Mouse (Mus musculus) ES-E14 (cell line): ENCODE results near the gene Cspg4. TPM values are rescaled to one million over a fixed set of nuclear protein-coding genes. Genes with fewer than 3 reads are reported as not detected.

ENCODE experiments used
- DNase-seq: peaks from one replicate; pipeline ENCODE4 v3.0.0-alpha.2; 2013; ENCODE audit warnings: low read depth, low spot score
- H3K27ac ChIP-seq: 2 replicates; pipeline ENCODE4 v1.5.1; 2012; ENCODE audit warnings: low read depth, mild to moderate bottlenecking, low read length, moderate library complexity, mixed read lengths; ENCODE audit not compliant: poor library complexity, insufficient read depth, severe bottlenecking
- H3K36me3 ChIP-seq: 2 replicates; pipeline ENCODE4 v1.6.1; 2012; ENCODE audit warnings: mild to moderate bottlenecking, low read length, moderate library complexity, mixed read lengths; ENCODE audit not compliant: control insufficient read depth, poor library complexity, insufficient read depth, severe bottlenecking
- H3K4me1 ChIP-seq, 2 experiments: fragments of 150-350 bp in 1 of 2; sonication (generic) in 1 of 2; 2 replicates each; pipeline ENCODE4 v1.6.1; 2012; ENCODE audit warnings: low read length in 2 of 2, mild to moderate bottlenecking in 1 of 2, mixed read lengths in 1 of 2; ENCODE audit not compliant: control insufficient read depth in 2 of 2, insufficient read depth in 2 of 2, poor library complexity in 1 of 2
- H3K4me3 ChIP-seq, 2 experiments: fragments of 150-350 bp in 1 of 2; sonication (generic) in 1 of 2; 2 replicates each; pipeline ENCODE4 v1.5.1; 2012; ENCODE audit warnings: low read length in 2 of 2, low read depth in 1 of 2, mild to moderate bottlenecking in 1 of 2, mixed read lengths in 1 of 2; ENCODE audit not compliant: insufficient read depth in 1 of 2, poor library complexity in 1 of 2, severe bottlenecking in 1 of 2
- H3K9ac ChIP-seq: 2 replicates; pipeline ENCODE4 v1.6.1; 2012; ENCODE audit warnings: low read depth, mild to moderate bottlenecking, low read length, mixed read lengths; ENCODE audit not compliant: poor library complexity, insufficient read depth, severe bottlenecking
- H3K9me3 ChIP-seq: fragments of 150-350 bp; sonication (generic); 2 replicates; pipeline ENCODE4 v1.6.1; 2012; ENCODE audit warnings: low read depth, mild to moderate bottlenecking, low read length; ENCODE audit not compliant: control insufficient read depth, insufficient read depth
- CHD2 ChIP-seq: IDR thresholded peaks from 2 replicates; pipeline ENCODE4 v1.6.1; 2014; ENCODE audit warnings: mild to moderate bottlenecking, low read depth, low read length, inconsistent platforms
- HCFC1 ChIP-seq: IDR thresholded peaks from 2 replicates; pipeline ENCODE4 v1.6.1; 2012; ENCODE audit warnings: low read length, inconsistent platforms, borderline replicate concordance; ENCODE audit not compliant: insufficient read depth
- MAFK ChIP-seq: IDR thresholded peaks from 2 replicates; pipeline ENCODE4 v1.6.1; 2014; ENCODE audit warnings: mild to moderate bottlenecking, low read depth, low read length, inconsistent platforms; ENCODE audit not compliant: insufficient read depth
- ZC3H11A ChIP-seq: IDR thresholded peaks from 2 replicates; pipeline ENCODE4 v1.6.1; 2012; ENCODE audit warnings: low read depth, mild to moderate bottlenecking, inconsistent platforms, low read length, borderline replicate concordance
- ZNF384 ChIP-seq: IDR thresholded peaks from 2 replicates; pipeline ENCODE4 v1.6.1; 2012; ENCODE audit warnings: low read depth, low read length, inconsistent platforms
- in situ Hi-C, 2 experiments: fragments of 600-800 bp; cut with MboI; formaldehyde crosslinking; loops; one replicate each; pipeline ENCODE4 v1.15.1; 2025; ENCODE audit warnings: low sequenced_read_pairs in 2 of 2, inconsistent platforms in 1 of 2; ENCODE audit not compliant: unreplicated experiment in 2 of 2
- total RNA-seq: library from RNA; depleted of rRNA; stranded (reverse); fragments of 300-350 nt; gene quantifications from 2 replicates; pipeline ENCODE4 v1.2.3, GENCODE M21; 2012

Gene Cspg4
- total RNA-seq, 1 experiment: 1.3 TPM

- TF ChIP-seq ZC3H11A (no peak), HCFC1 (no peak), MAFK (no peak), CHD2 (no peak), ZNF384 (no peak)
- no peak for DNase-seq
- H3K9me3 ChIP-seq: no peaks in the 10 kb centered on the region
- H3K36me3 ChIP-seq: no peaks in the 10 kb centered on the region
- no peak overlapping the region for H3K4me3 ChIP-seq
- peaks cover 0 to 5% of the 10 kb centered on the region in 2 experiments; a peak in 1 of 4 replicates for H3K4me1 ChIP-seq
- no peak overlapping the region for H3K9ac ChIP-seq
- H3K27ac ChIP-seq: no peak overlapping the region
- in situ Hi-C loops: no loop called here
Measured at GRCm38 (mm10) chr9:56857463-56857862, 7.4 kb upstream of the Cspg4 start.

- Histone ChIP-seq H3K9ac (no peak overlapping the region), H3K9me3 (no peaks in the 10 kb centered on the region), H3K4me1 (peaks cover 6 to 9% of the 10 kb centered on the region in 2 experiments; a peak in 3 of 4 replicates), H3K27ac (no peak overlapping the region), H3K36me3 (no peaks in the 10 kb centered on the region), H3K4me3 (no peak overlapping the region)
- TF ChIP-seq MAFK (no peak), ZC3H11A (no peak), CHD2 (no peak), ZNF384 (no peak)
- no peak for DNase-seq
- in situ Hi-C loops: no loop called here
Measured at GRCm38 (mm10) chr9:56860035-56860434, 4.8 kb upstream of the Cspg4 start.

DNA sequence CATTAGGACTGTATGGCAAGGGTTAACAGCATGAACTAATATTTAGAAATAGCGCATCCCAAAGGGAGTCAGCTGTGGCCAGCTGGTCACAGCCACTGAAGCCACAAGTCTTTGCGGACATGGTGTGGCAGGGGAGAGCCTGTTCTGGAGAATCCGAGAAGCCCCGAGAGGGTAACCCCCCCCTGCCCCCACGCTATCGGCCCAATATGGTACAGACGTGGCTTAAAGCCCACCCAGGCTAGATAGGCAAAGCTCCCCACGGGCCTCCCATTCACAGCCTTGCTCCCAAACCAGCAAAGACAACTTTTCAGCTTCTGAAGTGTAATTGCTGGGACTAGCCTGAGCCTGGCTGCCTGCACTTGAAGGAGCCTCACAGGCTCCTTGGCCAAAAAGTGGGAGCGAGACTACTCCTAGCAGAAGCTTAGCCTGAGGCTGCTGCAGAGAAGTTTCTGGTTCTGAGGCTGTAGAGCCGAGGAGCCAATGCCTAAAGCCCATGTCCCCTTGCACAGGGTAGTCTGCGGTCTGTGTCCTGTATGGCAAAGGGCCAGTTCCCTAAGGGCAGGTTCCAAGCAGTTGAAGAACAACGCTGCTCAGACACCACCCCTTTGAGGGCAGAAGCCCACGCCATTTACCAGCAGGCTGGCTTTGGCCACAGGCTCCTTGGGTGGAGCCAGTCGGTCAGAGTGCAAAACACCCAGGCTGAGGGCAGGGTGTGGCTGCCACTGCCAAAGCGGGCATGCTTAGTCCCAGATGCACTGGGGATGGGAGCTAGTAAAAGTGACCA is 4.2 kb upstream of the Cspg4 start:
- TF ChIP-seq ZC3H11A: no peak
- TF ChIP-seq ZNF384: no peak
- TF ChIP-seq MAFK: no peak
- TF ChIP-seq HCFC1: no peak
- no peak for TF ChIP-seq CHD2
- H3K9ac ChIP-seq: no peak overlapping the region
- no peak overlapping the region for H3K4me3 ChIP-seq
- H3K4me1 ChIP-seq: peaks cover 6 to 10% of the 10 kb centered on the region in 2 experiments; a peak in 3 of 4 replicates
- H3K27ac ChIP-seq: no peak overlapping the region
- no peaks in the 10 kb centered on the region for H3K9me3 ChIP-seq
- DNase-seq: no peak
- no peaks in the 10 kb centered on the region for H3K36me3 ChIP-seq
- in situ Hi-C loops: no loop called here

DNA sequence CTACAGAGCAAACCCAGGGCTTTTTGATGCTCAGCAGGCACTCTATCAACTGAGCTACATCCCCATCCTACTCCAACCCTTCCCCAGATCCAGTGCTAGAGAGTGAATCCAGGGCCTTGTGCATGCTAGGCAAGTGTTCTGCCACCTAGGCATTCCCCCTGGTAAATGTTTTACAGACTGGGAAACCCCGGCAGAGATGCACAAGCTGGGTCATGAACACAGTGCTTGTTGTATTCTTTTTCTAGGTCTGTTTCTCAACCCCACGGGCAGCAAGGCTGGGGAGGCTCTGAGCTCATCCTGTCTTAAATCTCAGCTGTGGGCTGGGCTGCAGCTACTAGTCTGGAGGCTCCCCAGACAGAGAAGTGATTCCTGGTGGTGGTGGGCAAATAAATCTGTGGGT is 2.0 kb upstream of the Cspg4 start:
- in situ Hi-C loops: no loop called here
- H3K9me3 ChIP-seq: no peaks in the 10 kb centered on the region
- DNase-seq: no peak
- H3K9ac ChIP-seq: no peak overlapping the region
- peaks cover 6 to 15% of the 10 kb centered on the region in 2 experiments for H3K4me1 ChIP-seq
- H3K36me3 ChIP-seq: no peaks in the 10 kb centered on the region
- no peak overlapping the region for H3K27ac ChIP-seq
- H3K4me3 ChIP-seq: no peak overlapping the region
- no peak for TF ChIP-seq CHD2
- no peak for TF ChIP-seq ZNF384

- no peak for DNase-seq
- Histone ChIP-seq H3K4me1 (peaks cover 6 to 15% of the 10 kb centered on the region in 2 experiments), H3K27ac (no peak within 1 kb of the TSS), H3K9me3 (no peaks in the 10 kb centered on the region), H3K4me3 (peak within 1 kb of the TSS; percentile 3 to 40; a peak in 2 of 4 replicates), H3K9ac (no peak within 1 kb of the TSS), H3K36me3 (no peaks in the 10 kb centered on the region)
- no peak for TF ChIP-seq ZC3H11A
- in situ Hi-C loops: no loop called here
Measured at GRCm38 (mm10) chr9:56864216-56864729, 560 bp upstream of the Cspg4 start, which contains the start of gene Odf3l1. Odf3l1 (minus strand) TSS chr9:56864679.
